In genomic region chr1:192806168-192807157, GRCm38 (mm10) we compare ENCODE assay signal across 8 mouse cellular contexts. TPM values are rescaled to one million over a fixed set of nuclear protein-coding genes. Genes with fewer than 3 reads are reported as not detected.
DNase-seq lines count a peak whose midpoint lies in the region; ATAC-seq lines count a peak whose summit lies in the region.

No protein-coding gene starts in this region.

- DNase-seq in frontal cortex, postnatal 36 days (ENCODE audit: low spot score in 2 of 2), result peak; percentile 54 to 58
- DNase-seq in frontal cortex, postnatal 25 days (ENCODE audit: low spot score in 2 of 2), result no peak
- DNase-seq in right cerebral cortex, postnatal 25 days, result peak; percentile 32
- DNase-seq in right cerebral cortex, postnatal 4 days, result no peak
- peak; percentile 57 to 59 for DNase-seq in heart, postnatal 10 days
- no peak for DNase-seq in layer of hippocampus, adult 11-12 months (ENCODE audit: low spot score)
- DNase-seq in layer of hippocampus, postnatal 36 days, result no peak

- intact Hi-C loops in heart, postnatal 10 days (cut with DNase I), result no loop called here

- ATAC-seq in granulocyte monocyte progenitor cell, adult 5-6 weeks (replicated peaks; ENCODE audit: poor library complexity, severe bottlenecking), result no peak

RNA-seq across cellular contexts. Expression of gene Hhat, which starts 35.4 kb away (rescaled TPM):
- 1 to 10 TPM; 3.6 to 4.0 TPM for total RNA-seq in heart, postnatal 10 days (2021)
- total RNA-seq in layer of hippocampus, postnatal 36 days (2021), result 1 to 10 TPM in 1 of 2 experiments, under 1 TPM in 1; 0.62 to 1.3 TPM
- total RNA-seq in granulocyte monocyte progenitor cell, adult 5-6 weeks (2014; fragmentation: Nextera tagmentation), result 1.0 and 2.1 TPM in 2 replicates
- 1.6 and 2.4 TPM in 2 replicates for total RNA-seq in granulocyte monocyte progenitor cell, adult 5-6 weeks (2017)

RNA-seq across cellular contexts. Expression of gene Sertad4, which starts 49.1 kb away (rescaled TPM):
- total RNA-seq in heart, postnatal 10 days (2021), result 10 to 100 TPM; 11.5 to 13.2 TPM
- 10 to 100 TPM; 12.5 to 14.9 TPM for total RNA-seq in layer of hippocampus, postnatal 36 days (2021)
- not detected in 2 replicates for total RNA-seq in granulocyte monocyte progenitor cell, adult 5-6 weeks (2014; fragmentation: Nextera tagmentation)
- not detected in 2 replicates for total RNA-seq in granulocyte monocyte progenitor cell, adult 5-6 weeks (2017)

Comparison
In these comparisons a context has a peak if more than half of its experiments do, and no peak if none do; other contexts are left out.
1. DNase-seq: peak in frontal cortex, postnatal 36 days (2 of 2), right cerebral cortex, postnatal 25 days (single experiment) and heart, postnatal 10 days (2 of 2); none in frontal cortex, postnatal 25 days (0 of 2), right cerebral cortex, postnatal 4 days (single experiment), layer of hippocampus, adult 11-12 months (single experiment) and layer of hippocampus, postnatal 36 days (0 of 2).
2. RNA of gene Sertad4, which starts 49.1 kb away (total RNA-seq): 12.5 to 14.9 TPM in layer of hippocampus, postnatal 36 days and 11.5 to 13.2 TPM in heart, postnatal 10 days; not detected in granulocyte monocyte progenitor cell, adult 5-6 weeks; every median in the first group is over 10 times any median in the second.